Mouse (Mus musculus) right cerebral cortex, postnatal 14 days (tissue): ENCODE results near the gene Bphl.
"Not testable (repeated sequence)": the region's sequence is repeated elsewhere in the genome, so short reads cannot be mapped to it uniquely, and the experiment has no call there.

Source experiments
- DNase-seq: peaks from one replicate; pipeline ENCODE4 v3.0.0; 2022

Gene Bphl

DNA sequence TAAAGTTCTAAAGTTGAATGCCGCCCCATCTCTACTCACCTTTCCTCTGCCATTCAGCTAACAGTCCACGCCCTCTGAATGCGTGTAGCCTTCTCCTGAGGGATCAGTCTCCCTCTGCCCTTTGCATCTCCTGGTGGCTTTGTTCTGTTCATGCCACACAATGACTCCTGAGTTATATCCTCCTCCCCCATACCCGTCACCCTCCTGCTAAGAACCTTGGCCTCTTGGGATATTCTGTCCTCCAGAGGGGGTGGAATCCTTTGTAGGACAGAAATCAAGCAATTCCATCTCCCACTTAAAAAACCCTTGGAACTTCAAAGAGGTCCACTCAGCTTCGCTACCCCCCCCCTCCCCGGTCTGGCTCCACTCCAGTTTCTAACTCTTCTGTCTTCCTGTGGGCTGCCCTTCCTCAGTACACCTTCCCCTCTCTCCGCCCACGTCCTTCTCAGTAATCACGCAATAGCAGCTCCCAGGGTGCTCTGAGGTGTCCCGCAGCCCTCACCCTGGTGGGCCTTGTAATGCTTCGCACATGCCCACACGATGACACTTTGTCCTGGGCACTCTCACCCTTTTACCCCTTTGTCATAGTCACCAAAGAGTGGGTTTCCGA, 16.4 kb downstream of the Bphl start:
- DNase-seq: no peak

DNA sequence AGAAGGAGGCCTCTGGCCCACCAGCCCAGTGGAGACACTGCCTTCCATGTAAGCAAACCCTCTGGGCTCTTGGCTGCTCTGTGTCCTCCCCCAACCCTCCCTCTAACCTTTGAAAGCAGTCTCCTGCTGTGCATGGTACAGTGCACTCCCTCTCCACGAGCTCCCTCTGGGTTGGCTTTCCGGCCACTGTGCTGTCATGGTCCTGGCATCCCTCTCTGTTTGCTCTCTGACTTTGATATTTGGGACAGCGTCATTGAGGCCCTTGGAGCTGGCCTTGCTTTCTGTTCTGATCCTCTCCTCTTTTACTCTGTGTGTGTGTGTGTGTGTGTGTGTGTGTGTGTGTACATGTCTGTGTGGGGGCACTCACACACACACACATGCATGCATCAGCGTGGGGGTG, 17.0 kb downstream of the Bphl start:
- DNase-seq: no peak

- DNase-seq: no peak
These were observed 17.6 kb downstream of the Bphl start for GRCm38 (mm10) chr13:34054983-34055382.

- DNase-seq: no peak
These were observed 19.9 kb downstream of the Bphl start for GRCm38 (mm10) chr13:34057252-34057651.

DNA sequence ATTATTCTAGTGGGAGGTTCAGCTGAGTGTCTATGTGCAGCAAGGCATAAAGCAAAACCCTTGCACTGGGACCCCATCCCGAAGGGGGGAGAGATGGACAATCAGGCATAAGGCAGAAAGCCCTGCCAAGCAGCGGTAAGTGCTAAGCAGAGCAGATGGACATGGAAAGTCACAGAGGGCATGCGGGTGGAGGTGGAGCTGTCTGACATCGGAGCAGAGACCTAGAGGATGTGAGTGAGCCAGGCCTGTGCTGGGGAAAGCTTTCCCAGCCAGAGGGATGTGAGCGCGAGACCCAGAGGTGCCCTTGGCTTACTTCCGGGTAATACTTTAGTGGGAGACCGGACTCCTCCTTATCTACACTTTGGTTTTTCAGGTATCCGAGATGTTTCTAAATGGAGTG, 22.7 kb downstream of the Bphl start:
- no peak for DNase-seq

DNA sequence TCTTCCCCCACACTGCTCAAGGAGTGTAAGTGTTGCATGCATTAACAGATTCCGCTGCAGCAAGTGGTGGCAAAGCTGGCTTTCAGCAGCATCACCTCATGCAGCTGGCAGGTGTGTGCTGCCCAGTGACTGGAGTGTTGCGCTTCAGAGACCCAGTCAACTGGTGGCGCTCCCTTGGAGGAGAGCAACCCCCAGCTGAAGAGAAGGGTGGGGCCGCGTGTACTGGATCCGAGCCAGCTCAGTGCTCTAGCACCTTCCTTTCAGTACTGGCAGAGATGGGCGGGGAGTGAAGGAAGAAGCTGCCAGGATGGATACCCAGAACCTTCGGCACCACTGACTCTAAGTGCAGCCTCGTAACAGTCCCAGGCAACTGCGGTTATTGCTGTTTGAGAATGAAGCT, 25.1 kb downstream of the Bphl start:
- no peak for DNase-seq

GRCm38 (mm10) chr13:34066351-34066750, 29.0 kb downstream of the Bphl start:
- DNase-seq: peak; percentile 28

GRCm38 (mm10) chr13:34070296-34070695, 32.9 kb downstream of the Bphl start:
- no peak for DNase-seq

DNA sequence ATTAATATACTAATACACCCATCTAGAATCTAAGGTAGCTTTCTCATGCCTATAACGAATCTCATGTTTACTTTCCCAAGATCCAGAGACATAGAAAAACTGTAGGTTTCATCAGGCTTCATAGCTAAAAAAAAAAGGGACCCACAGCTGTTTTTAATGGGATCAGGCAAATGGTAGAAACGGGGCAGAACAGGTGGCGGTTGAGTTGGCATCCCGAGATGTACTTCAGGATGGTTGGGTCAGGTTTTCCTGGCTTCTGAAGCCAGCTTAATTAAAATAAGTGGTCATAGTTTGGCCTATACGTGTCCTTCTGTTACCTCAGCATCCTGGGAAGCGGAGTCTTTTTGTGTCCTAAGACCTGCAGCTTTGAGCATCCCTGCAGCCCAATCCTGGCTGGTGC, 34.4 kb downstream of the Bphl start:
- no peak for DNase-seq

DNA sequence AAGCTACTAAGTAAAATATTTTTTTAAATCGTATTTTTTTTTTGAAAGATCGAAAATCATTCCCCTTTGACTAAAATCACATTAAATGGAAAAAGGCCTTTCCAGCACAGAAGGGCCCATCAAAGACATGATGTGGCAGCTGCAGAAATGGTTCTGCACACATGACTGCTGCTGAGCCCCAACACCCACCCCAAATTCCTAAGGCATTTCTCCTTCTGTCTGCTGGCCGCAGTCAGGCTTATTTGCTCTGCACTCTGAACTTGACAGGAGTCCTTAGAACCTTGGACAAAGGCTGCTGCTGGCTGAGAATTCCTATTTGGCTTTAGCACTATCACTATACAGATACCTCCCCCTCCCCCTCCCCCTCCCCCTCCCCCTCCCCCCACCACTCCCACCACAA, 35.5 kb downstream of the Bphl start:
- DNase-seq: no peak

- not testable (repeated sequence) for DNase-seq
These were observed 37.0 kb downstream of the Bphl start for GRCm38 (mm10) chr13:34074441-34074840.

GRCm38 (mm10) chr13:34075893-34076292, 38.5 kb downstream of the Bphl start:
- not testable (repeated sequence) for DNase-seq

DNA sequence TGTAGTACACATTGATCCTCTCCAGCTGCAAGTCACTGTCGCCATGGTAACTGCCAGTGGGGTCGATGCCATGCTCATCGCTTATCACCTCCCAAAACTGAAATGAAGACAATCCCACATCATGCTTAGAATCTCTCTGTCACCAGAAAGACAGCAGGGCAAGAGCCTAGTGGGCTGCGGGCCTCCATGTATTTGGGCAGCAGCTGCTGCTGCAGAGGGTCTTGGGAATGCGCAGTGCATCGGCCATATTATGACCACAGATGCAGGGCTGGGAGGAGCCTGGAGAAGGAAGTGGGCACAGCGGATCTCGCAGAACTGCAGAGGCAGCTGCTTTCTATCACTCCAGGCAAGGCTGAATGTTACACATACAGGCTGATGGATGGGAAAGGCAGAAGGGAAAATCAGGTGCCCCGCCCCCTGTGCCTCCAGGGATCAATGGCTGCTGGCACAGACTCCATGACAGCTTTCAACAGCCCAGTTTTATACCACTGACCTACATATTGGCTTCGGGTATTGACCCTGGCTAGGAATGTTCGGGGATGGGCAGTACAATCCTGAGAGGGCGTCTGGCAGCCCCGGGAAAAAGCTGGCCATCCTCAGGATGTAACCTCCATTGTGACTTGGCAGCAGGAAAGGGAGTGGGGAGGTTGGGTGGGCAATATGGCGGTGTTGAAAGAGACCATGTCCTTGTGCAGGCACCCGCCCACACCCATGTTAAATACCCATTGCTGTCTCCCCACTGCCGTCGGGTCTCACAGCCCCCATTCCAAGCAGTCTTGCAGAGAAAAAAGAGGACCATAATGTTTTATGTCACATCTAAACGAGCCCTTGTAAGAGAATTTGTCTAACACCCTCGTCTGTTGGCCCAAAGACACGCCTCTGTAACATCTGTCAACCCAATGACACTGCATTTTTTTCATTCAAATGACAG, 39.4 kb downstream of the Bphl start:
- DNase-seq: peak; percentile 60

DNA sequence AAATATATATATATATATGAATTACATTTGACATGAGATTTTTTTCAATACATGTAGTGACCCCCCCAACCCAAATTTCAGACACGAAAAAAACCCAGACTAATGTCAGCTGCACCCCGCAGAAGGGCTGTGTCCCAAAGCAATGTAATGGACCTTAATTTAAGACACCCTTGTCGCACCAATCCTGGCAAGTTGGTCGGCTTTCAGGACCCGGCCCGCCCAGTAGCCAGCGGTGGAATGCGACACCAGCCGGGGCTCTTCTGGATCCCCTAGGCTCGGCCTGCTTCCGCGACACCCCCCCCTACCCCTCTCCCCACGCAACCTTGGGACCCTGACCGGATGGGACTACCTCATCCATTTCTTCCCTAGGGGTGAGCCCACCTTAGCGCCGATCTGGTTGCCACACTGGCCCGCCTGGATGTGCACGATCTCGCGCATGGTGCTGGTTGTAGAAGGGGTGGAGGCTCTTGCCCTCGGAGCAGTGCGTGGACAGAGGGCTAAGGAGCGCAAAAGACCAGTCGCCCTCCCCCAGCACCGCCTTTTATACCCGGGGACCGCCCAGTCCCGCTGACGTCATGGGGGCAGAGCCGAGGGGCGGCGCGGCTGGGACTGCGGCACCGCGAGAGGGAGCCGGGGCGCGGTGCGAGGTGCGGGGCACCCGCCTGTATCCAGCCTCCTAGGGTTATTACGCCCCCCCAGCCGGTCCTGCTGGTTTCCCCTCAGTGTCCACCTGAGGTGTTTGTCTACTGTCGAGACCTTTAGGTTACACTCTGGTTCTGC, 40.3 kb downstream of the Bphl start, which contains the start of gene Tubb2a:
TSS of gene Tubb2a (minus strand) at position 516 of the 780 bp plus-strand sequence.
- peak; percentile 95 for DNase-seq

DNA sequence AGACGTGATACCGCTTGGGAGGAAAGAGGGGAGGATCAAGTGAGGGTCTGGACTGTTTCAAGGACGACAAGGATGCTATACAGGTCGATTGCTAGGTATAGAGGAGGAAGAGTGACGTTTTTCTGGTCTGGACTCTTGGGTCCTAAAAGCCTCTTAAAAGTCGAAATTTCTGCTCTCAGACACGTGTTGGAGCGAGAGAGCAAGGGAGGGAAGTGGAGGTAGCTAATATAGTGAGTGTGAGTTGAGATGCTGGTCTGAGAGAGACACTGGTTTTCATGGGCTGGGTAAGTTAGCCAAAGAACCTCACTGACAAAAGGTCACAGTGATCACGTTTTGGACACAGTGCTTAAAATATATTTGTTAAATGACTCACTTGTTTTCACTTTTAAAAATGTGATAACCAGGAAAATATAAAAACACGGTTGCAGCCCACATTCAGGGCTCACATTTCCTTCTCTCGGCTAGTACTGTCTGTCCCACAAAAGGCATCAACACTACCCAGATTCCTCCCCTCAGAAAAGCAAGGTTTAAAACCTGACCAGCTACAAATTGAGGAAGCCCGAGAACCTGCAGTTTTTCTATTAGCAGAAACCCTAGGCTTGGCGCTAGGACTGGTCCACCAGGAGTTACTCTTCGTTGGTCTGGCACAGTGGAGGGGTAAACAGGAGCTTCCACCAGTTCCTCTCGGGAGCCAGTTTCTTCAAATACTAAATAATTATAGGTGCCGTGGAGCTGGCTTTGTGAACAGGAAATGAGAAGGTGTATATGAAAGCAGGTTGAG, 41.3 kb downstream of the Bphl start:
- no peak for DNase-seq

GRCm38 (mm10) chr13:34079801-34080200, 42.4 kb downstream of the Bphl start:
- DNase-seq: no peak

- no peak for DNase-seq
These were observed 44.5 kb downstream of the Bphl start for GRCm38 (mm10) chr13:34081926-34082325.

DNA sequence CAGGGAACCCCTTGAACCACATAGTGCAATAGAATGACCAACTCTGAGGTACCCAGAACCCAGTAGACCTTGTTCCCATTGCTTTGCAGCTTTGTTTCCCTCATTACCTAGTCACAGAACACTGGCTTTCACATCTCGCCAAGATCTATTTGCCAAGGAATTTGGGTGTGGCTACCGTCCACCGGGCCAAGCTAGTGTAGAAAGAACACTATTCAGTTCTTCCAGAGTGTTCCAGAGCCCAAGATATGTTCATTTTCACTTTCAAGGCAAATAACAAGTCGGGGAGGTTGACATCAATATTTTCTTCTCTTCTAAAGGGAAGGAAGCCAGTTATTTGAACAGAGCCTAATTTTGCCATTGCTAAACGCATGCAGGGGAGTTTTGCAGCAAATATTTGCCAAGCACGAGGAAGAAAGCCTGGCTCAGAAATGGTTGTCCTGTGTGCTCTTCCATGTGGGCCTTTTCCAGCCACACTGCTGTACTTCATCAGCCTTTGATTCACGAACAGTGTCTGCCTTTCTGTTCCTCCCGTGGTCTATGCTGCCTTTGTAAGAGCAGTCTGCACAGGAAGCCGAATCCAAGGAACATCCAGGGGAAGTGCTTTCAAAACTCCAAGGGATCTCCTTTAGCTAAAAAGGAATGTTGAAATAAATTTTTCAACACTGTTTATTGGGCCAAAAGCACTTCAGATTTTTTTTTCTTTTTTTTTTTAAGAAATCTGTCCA, 46.8 kb downstream of the Bphl start:
- no peak for DNase-seq

DNA sequence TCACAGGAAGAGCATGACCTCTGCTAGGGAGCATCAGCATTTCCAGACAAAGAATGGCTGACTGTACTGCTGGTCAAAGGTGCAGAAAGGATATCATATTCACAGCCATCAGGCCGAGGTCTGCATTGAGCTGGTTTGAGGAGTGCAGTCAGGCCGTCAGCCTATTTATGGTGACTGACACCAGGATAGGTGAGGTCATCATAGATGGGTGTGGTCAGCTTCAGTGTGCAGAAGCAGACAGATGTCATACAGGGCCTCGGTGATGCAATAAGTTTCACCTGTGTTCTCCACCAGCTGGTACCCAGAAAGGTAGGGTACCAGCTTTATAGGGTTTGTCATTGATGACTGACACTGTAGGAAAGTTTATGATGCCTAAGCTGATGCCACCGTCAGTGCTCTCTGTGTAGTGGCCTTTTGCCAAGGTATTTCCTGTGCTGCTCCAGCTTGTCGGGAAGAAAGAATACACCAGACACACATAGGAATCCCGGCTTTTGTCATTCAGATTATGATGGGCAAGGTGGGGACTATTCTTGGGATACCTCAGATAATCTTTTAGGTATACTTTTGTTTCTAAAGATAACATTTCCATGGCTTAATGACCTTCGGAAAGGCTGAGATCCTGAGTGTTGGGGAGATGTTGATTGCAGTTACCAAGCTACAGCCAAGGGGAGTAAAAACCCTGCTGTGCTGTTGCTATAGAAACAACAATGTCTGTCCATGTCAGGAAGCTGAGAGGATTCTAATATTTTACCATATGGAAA, 49.8 kb downstream of the Bphl start:
- no peak for DNase-seq

- not testable (repeated sequence) for DNase-seq
These were observed 50.8 kb downstream of the Bphl start for GRCm38 (mm10) chr13:34088201-34088649.

DNA sequence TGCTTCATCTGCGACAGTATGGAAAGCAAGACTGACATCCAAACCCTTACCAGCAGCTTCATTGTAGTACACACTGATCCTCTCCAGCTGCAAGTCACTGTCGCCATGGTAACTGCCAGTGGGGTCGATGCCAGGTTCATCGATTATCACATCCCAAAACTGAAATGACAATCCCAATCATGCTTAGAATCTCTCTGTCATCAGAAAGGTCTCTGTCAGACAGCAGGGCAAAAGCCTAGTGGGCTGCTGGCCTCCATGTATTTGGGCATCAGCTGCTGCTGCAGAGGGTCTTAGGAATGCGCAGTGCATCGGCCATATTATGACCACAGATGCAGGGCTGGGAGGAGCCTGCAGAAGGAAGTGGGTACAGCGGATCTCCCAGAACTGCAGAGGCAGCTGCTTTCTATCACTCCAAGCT, 51.5 kb downstream of the Bphl start:
- no peak for DNase-seq
